Mouse (Mus musculus) right cerebral cortex, postnatal 14 days (tissue): ENCODE measurements around the gene Vmn1r191.
"Not testable (repeated sequence)": the region's sequence is repeated elsewhere in the genome, so short reads cannot be mapped to it uniquely, and the experiment has no call there.

ENCODE experiments used
- DNase-seq: peaks from one replicate; pipeline ENCODE4 v3.0.0; 2022

Vmn1r191 gene

DNA sequence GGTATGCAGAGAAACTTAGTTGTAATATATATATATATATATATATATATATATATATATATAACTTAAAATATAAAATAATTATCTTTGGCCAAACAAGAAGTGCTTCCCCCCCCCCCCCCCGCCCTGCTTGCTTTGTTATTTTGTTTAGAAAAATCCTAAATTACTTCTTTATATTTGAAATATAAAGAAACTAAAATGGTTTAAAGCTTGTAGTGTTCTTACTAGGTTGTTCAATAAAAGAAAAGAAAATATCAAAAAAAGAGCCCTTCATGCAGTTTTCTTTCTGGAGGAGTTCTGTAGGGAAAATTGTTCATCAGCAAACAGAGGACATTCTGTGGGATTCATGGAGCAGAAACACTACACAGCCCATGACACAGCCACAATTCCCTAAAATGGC lies at the start of gene Vmn1r191:
Gene Vmn1r191 (minus strand): TSS at position 101 of the 400 bp plus-strand sequence.
- no peak for DNase-seq

- DNase-seq: not testable (repeated sequence)
These were observed 39.3 kb upstream of the Vmn1r191 start, which contains the start of gene Vmn1r193 for GRCm38 (mm10) chr13:22223060-22223459. Gene Vmn1r193 (minus strand): TSS chr13:22223160.

- DNase-seq: not testable (repeated sequence)
These were observed 9.0 kb upstream of the Vmn1r191 start for GRCm38 (mm10) chr13:22192756-22193155.

DNA sequence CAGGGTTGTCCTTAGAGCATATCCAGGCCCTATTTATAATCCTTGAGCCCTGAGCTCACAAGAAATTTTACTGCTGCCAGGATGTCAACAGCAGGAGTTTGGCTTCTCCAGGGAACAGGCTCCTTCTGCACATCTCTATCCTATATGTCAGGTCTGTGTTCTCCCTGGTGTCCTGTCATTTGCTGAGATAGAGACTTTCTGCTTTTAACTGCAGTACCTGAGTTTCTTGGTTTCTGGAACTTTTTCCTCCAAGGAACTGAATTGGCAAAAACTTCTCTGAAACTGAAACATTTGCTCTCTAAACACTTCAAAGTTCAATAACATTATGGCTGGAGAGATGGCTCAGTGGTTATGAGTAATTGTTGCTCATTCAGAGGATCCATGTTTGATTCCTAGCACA lies 7.3 kb upstream of the Vmn1r191 start, which contains the start of gene Vmn1r192:
Gene Vmn1r192 (minus strand): TSS at position 101 of the 400 bp plus-strand sequence.
- DNase-seq: no peak

DNA sequence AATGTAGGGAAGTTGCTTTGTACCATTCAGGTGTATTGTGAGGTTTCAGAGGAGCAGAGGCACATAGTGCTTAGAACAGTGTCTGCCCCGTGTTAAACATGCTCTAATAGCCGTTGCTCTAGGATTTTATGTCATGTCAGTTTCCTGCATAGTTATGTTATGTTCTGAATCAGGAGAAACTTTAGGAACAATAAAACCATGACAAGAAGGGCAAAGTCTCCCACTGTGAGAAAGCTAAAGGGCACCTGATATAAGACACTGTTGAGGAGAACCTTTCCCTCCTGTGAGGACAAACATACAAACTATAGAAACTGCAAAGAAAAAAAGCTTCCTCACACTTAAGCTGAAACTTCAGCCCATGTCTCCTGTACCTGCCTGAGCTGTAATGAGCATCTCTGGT lies 6.6 kb upstream of the Vmn1r191 start:
- no peak for DNase-seq

DNA sequence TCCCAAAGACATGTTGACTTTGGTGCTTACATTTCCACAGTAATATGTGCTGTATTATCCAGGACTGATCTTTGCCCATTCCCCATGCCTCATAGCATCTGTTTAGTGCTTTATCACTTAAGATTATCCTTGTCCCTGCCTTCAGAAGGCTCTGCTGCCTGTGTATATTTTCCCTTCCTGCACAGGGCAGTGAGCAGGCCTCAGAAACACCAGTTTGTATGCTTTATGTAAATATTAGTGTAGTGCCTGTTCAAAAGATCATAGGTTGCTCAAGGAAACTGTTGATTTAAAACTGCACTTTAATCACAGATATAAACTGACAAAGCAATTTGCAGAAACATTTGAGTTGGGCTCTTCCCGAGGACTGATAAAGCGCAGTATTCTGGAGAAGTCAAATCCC lies 5.5 kb upstream of the Vmn1r191 start:
- DNase-seq: no peak

GRCm38 (mm10) chr13:22168416-22168815 lies 15.4 kb downstream of the Vmn1r191 start:
- no peak for DNase-seq

GRCm38 (mm10) chr13:22136495-22137293 lies 47.1 kb downstream of the Vmn1r191 start:
- not testable (repeated sequence) for DNase-seq
